Mouse (Mus musculus) CD8-positive naive resting alpha-beta T cell, adult 2 months (primary cell): Measurements from ENCODE around the gene Kat2a.

Source experiments
- DNase-seq, 2 experiments: peaks; one replicate each; pipeline ENCODE4 v3.0.0; 2022; ENCODE audit warnings: low read depth in 2 of 2, low spot score in 2 of 2

Kat2a gene

DNA sequence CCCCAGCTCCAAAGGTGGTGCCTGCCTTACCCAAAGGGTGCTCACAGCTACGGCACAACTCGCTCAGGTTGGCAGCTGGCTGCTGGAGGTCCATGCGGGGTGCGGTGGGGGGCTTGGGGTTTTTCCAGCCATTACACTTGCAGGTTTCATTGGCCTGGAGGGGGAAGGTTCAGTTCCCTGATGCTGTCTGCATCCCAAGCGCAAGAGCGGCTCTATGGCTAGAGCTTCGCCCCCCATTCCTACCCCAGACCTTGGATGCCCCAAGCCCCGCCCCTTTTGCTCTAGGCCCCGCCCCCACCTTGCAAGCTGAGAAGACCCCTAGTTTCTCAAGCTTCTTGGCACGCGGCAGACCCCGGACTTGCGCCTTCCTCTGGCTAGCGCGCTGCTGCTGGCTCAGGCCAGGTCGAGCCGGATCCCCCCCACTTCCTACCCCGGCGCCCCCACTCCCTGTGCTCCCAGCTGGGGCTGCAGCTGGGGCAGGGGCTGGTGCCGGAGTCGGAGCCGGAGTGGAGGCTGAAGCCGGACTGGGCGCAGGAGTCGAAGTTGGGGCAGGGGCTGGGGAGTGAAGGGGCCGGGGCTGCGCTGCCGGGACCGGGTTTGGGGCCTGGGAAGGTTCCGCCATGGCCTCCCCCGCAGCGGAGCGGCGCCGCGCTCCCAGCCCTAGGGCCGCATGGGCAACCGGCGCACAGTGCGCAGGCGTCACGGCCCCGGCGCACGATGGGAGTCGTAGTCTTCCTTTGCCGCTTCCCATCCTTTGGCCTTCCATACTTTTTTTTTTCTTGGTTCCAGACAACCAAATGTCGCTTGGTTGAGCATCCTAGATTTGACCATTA lies at the start of gene Kat2a:
TSS of gene Kat2a (minus strand) at position 683 of the 833 bp plus-strand sequence.
- no peak for DNase-seq

DNA sequence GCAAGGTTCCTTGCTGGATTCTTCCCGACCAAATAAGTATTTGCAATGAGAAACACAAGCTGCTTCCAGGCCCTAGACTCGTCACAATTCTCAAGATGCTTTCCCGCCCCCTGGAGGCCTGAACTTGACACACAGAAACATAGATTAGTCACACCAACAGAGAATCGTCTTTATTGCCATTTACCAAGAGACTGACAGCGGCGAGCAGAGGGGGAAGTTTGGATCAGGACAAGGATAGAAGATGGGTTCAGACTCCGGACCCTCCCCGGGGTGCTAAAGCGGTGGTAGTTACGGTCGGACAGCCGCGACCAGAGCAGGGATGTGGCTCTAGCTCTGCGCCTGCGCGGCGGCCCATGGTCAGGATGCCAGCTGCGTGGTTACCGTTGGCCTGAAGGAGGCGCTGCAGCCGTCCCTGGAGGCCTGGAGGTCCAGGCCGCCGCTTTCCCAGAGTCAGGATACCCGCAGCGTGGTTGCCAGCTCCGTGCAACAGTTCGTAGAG lies 49.3 kb upstream of the Kat2a start:
- peak; percentile 66 to 86 for DNase-seq

DNA sequence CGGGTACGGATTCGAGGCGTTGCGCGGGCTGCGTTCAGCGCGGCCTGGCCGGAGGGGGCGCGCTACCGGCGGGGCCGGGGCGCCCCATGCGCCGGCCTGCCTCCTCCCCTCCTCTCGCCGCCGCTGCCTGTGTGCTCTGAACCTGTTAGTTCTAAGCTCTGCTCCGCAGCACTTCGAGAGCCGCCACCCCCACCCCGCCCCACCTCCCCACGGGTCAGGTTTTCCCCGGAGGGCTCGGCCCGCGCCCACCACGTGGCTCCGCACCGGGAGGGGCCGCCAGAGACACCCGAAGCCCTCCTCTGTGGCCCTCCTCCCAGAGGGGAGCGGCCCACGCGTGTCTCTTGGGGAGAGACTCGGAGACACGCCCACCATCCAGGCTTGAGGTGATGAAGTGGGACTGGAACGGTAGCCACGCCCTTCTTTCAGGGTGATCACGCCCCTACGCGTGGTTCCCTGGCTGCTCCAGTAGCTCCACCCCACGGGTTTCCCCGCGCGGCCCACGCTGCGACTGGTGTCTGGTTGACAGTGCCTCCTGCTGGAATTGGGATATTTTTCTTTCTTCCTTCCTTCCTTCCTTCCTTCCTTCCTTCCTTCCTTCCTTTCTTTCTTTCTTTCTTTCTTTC lies 47.5 kb upstream of the Kat2a start, which contains the start of gene Kcnh4:
TSS of gene Kcnh4 (minus strand) at position 332 of the 623 bp plus-strand sequence.
- peak; percentile 65 to 74 for DNase-seq

DNA sequence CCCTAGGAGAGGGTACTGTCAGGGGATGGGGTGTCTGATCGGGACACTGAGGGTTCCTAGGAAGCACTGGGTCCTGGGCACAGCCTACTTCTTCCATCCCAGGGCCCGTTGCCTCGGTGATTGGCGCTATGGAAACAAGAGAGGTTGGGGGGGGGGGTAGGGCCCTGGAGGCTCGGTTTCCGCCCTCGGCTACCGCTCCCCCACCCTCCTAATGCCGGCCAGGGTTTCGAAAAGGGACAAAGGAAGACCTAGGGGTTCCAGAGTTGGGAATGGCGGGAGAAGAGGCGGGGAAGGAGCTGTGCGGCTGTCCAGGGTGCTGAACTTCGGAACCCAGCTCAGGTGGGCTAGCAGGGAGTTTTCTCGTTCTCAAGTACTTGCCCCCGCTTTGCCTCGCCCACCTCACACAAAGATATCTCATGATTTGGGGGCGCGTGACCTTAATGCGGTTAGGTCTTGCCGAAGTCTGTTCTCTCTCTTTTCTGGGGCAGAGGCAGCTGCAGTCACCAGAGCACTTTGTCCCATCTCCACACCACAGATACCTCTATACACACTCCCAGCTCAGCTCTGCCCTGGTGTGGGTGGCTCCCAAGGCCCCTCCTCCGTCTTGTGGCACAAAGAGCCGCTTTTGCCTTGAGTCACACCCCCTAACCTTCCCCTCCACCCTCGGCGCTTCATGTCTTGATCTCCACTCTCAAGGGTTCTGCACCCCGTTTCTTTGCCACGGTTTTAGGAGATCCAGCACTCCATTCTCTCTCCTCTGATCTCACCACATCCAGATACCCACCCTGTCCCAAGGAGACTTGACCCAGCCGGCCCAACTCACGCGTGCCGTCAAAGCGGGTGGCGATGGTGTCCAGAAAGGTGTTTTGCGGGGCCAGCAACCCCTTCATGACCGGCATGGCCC lies 46.7 kb upstream of the Kat2a start:
- peak in 1 of 2 experiments; percentile 40 for DNase-seq

DNA sequence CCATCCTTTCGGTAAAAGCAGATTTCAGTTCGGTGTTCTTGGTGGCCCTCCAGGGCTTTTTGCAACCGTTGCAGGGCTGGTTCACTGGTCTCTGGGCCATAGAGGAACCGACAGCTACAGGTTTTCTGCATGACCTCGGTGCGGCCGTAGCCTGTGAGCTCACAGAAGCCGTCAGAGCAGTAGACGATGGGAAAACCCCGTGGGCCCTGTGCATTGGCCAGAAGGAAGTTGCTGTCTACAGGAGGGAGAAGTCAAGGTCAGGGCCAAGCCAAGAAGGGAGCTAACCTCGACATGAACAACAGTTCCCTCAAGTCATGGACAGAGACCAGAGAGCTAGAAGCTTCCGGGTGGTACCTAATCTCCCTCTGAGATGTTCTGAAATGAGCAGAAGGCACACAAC lies 45.3 kb upstream of the Kat2a start:
- no peak for DNase-seq

DNA sequence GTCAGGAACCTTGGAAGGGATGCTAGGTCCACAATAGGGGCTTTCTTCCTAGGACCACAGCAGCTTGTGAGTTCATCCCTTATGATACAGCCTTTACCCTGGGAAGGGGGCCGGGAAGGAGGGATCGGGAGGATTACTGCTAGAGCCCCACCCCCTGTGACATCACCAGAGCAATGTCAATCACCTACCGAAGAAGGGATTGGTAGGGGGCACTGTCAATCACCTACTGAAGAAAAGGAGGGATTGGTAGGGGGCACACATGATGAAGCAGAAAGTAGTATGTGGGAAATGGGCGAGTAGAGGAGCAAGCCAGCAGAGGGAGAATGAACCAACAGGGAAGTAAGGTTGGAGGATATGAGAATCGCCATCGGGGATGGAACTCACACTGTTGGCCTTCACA lies 44.2 kb upstream of the Kat2a start:
- no peak for DNase-seq

DNA sequence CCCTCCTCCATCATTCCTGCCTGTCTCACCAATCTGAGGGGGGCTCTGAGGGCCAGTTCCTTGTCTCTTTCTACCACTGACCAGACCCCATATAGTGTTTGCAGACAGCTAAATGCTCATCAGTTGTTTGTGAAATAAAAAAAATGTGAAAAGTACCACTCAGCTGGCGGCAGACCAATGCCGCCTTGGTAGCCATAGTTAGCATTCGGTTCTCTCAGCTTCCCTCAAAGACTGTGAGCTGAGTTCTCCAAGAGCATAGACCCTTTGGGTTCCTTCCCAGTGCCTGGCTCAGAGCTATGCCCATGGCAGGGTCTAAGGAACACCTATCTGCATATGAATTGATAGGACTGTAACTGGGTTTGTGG lies 42.4 kb upstream of the Kat2a start:
- DNase-seq: no peak

DNA sequence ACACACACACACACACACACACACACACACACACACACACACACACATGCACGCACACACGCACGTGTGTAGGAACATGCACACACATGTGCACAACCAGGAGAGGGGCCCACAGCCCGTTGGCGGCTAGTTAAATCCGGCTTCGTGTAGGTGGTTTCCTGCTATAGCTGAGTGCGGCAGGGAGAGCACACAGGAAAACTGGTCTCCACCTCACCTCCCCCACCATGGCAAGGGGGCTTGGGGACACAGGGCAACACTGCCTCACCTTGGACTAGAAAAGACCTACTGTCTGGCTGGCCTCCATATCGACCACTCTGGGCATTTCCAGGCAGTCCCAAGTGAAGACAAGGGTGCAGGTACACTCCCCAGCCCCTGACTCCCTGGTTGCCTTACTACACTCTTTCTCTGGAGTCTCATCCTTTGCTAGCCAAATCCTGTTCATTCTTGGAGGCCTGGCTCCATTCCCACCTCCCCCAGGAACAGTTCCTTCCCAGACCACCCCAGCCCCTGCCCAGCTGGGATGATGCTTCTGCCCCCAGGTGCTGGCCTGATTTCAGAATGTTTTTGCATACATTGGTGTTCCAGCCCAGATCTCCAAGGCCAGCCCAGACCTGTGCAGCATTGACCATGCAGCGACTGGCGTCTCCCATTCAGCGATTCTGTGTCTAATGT lies 41.9 kb upstream of the Kat2a start:
- DNase-seq: no peak

DNA sequence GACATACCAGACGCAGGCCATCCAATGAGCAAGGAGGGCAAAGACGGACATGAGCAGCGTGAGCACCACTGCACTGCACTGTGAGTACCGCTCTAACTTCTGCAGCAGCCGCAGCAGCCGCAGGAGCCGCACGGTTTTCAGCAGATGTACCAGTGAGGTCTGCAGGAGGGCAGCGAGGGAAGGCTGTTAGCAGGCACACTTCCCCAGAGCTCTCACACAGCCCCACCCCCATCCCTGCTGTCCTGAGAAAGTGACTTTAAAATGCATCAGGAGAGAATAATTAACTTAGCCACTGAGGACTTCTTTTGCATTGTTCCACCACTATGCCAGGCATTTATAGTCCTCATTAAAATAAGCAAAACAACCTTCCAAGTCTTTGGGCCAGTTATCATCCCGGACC lies 40.0 kb upstream of the Kat2a start:
- DNase-seq: no peak

DNA sequence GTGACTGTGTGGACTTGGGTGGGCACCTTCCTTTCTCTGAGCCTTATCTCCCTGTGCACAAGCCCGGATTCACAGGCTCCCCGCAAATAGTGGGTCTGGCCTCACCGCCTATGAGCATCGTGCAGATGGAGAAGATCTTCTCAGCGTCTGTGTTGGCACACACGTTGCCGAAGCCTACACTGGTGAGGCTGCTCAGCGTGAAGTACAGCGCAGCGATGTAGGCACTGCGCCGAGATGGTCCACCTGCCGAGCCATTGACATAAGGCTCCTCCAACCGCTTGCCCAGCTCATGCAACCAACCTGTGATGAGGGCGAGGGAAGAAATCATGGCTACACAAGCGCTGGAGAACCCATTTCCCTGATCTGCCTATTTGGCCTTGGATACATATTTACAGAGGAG lies 37.9 kb upstream of the Kat2a start:
- DNase-seq: no peak

DNA sequence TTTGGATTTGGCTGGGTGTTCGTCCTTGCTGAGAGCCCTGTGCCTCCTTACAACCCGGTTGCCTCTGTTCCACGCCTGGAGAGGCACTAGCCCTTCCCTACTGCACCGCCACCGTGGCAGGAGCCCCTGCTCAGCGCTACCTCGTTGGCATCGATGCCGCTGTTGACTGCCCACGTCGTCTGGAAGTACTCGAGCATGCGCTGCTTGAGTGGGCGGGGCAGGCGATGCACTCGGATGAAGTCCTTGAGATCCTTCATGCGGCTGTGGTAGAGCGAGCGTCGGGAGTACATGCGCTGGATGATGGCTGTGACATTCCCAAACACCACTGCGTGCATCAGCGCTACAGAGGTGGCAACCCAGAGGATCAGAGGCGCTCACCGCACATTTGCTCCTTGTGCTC lies 37.2 kb upstream of the Kat2a start:
- DNase-seq: no peak

DNA sequence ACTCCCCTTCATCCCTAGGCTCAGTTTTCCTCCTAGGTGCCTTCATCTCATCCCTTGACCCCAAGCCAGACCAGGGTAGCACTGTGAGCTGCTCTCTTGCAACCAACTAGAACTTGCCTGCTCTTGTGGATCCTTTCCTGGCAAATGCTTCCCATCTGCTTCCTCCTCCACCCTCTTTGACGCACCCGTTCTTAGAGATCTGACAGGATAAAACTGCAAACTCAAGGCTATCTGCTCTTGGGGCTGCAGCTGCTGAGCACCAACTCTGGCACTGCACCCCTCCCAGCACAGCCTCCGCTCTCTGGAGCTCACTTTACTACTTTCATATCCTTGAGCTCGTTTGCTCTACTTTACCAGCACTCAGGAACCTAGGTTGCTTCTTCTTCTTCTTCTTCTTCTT lies 36.4 kb upstream of the Kat2a start:
- no peak for DNase-seq

DNA sequence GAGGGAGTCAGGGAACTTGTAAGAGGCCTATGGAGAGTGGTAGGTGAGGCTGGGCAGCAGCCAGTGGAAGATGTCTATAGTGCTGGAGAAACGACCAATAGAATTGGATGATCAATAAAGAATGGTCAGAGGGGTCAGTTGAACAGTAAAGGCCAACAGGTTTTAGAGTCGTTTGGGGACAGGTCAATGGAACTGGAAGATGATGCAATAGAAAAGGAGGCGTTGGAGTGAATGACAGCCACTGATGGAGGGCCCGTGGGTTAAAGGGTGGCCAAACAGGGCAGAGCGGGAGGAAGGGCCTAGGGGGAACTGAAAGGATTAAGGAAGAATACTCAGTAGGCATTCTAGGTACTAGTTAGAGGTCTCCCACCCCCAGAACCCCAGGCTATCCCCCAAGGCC lies 34.8 kb upstream of the Kat2a start:
- no peak for DNase-seq

DNA sequence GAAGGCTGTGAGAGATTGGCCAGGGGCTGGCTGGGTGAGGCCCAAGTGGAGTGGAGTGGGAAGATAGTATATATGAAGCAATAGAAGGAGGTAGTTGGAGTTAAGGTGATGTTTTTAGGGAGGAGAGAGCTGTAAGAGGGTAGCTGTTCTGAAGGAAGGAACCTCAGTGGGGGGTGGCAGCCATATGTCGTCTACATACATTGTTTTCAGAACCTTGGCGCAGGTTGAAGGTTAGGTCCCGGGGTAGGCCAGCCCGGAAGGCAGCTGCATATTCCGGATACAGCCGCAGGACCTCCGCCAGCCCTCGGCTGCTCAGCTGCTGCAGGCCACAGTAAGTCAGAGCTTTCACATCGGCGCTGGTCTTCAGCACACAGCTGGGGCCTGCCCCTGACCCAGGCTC lies 34.3 kb upstream of the Kat2a start:
- DNase-seq: no peak

DNA sequence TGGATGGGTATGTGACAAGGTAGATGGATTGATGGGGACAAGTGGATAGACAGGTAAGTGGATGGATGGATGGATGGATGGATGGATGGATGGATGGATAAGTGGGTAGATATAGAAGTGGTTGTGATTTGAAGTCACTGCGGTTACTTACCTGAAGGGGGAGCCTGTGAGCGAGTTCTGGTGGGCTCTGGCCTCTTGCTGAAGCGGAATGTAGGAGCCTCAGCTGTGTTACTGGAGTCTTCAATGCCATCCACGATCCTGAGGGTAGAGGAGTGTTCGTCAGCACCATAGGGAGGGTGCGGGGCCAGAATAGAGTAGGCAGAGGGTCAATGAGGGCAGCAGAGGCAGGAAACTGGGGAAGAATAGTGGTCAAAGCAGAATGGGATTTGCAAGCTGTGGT lies 32.8 kb upstream of the Kat2a start:
- DNase-seq: peak; percentile 47 to 63

DNA sequence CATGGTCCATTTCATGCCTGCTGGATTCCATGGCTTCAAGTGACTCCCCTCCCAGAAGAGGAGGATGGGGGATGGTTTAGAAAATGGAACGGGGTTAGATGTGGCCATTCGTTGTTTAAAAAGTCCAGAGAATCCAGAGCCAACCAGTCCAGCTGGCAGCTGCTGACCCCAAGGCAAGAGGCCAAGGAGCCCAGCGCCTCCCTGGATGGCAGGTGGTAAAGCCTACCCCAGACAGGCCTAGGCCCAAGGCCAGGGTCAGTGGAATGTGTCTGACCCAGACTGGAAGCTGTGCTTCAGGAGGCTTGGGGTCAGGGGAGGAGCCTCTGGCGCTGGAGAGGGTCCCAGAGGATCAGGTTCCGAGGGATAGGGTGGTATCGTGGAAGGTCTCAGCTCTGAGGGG lies 29.1 kb upstream of the Kat2a start:
- no peak for DNase-seq

DNA sequence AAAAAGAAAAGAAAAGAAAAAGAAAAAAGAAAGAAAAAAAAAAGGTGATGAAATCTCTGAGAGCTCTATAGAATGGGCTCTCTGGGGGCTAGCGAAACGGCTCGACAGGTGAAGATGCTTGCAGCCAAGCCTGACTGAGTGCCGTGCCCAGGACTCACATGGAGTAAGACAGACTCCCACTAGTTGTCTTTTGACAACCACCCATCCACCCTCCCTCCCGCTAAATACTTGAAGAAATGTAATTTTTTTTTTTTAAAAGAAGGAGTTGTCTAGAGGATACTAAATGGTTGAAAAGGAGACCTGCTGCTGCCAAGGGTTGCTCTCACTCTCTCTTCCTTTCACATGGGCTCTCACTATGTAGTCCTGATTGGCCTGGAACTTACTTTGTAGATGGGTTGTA lies 26.5 kb upstream of the Kat2a start:
- no peak for DNase-seq

DNA sequence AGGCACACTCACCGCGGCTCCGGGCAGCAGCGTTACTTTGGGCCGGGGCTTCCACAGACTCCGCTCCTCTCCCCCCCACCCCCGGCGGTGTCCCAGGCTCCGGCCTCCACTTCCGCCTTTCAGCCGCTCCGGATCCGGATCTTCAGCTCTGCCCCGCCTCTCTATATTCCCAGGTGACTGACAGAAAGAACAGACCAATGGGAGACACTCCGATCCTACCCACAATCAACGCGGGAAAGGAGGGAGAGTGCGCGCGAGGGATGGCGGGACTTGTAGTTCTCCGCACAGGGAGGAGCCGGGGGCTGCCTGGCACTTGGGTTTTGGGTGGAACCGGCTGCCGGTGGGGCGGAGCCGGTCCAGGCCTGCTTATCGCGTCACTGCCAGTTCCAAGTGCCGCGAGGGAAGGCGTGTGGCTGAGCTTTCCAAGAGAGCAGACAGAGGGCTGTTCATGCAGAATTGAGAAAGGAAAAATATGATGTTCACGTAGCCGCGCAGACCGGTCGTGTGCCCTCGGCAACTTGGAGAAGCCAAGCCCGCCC lies 25.9 kb upstream of the Kat2a start, which contains the start of gene Rab5c:
TSS of gene Rab5c (minus strand) at position 150 of the 539 bp plus-strand sequence.
- peak; percentile 97 to 99 for DNase-seq

DNA sequence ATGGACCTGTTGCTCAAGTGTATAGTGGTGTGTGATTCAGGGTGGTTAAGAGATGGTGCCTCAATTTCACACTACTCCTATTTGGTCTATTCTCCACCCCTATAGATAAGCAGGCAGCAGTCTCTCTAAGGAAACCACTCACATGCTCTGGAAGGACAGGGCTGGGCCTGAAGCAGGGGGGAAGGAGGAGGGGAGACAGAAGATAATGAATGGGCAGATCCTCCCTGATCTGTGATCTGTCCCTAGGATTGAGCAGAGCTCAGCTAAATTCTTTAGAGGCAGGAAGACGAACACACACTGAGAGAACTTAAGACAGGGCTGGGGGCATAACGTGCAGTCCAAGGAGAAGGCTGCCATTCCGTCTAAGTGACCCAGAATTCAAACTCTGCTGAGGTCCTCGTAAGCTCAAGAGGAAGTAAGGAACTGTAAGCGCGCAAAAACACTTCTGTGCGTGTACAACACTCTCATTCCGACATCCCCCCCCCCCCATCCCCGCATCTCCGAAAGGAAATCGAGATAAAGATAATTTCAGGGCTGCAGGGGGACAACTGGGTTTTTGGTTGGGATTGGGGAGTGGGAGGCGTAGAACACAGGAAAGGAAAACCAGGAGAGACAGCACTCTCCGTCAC lies 25.0 kb upstream of the Kat2a start:
- DNase-seq: no peak

DNA sequence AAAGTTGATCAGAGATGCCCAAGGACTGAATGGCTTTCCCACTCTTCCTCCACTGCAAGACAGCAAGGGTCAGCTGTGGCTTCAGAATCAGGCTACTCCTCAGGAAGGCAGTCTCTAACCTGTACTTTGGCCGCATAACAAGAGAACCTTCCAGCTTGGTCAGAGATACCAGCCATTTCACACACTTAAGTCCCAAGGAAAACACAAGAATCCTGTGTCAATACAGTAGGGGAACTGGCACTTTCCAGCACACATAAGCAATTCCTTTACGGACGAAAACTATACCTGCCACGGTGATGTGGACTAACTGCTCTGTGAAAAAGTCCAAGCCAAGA lies 24.4 kb upstream of the Kat2a start:
- no peak for DNase-seq
